Mouse (Mus musculus) limb, embryonic 15.5 days (tissue): ENCODE measurements around the gene Trpt1. TPM values are rescaled to one million over a fixed set of nuclear protein-coding genes. Genes with fewer than 3 reads are reported as not detected.

Experiments
- ATAC-seq: fragments of 200-750 bp; cut with Nextera tagmentation; 2 replicates; pipeline ENCODE4 v1.8.0; 2017; ENCODE audit warnings: low read depth, moderate TSS enrichment; ENCODE audit not compliant: insufficient number of reproducible peaks, low FRiP score, low TSS enrichment
- H3K27ac ChIP-seq: fragments of 300-500 bp; sonication (generic); 2 replicates; pipeline ENCODE4 v1.5.1; 2015; ENCODE audit warnings: moderate library complexity, mild to moderate bottlenecking, inconsistent platforms
- H3K27me3 ChIP-seq: fragments of 300-500 bp; sonication (generic); 2 replicates; pipeline ENCODE4 v1.6.1; 2015; ENCODE audit warnings: inconsistent platforms
- H3K36me3 ChIP-seq: fragments of 300-500 bp; sonication (generic); 2 replicates; pipeline ENCODE4 v1.6.1; 2015; ENCODE audit warnings: inconsistent platforms
- H3K4me1 ChIP-seq: fragments of 300-500 bp; sonication (generic); 2 replicates; pipeline ENCODE4 v1.6.1; 2015; ENCODE audit warnings: inconsistent platforms
- H3K4me2 ChIP-seq: fragments of 300-500 bp; sonication (generic); 2 replicates; pipeline ENCODE4 v1.6.1; 2015; ENCODE audit warnings: mild to moderate bottlenecking, inconsistent platforms
- H3K4me3 ChIP-seq: fragments of 300-500 bp; sonication (generic); 2 replicates; pipeline ENCODE4 v1.5.1; 2015; ENCODE audit warnings: mild to moderate bottlenecking, inconsistent platforms
- H3K9ac ChIP-seq: fragments of 300-500 bp; sonication (generic); 2 replicates; pipeline ENCODE4 v1.6.1; 2015; ENCODE audit warnings: inconsistent platforms
- H3K9me3 ChIP-seq: fragments of 300-500 bp; sonication (generic); 2 replicates; pipeline ENCODE4 v1.6.1; 2016; ENCODE audit warnings: inconsistent platforms
- WGBS: fragments of 180-500 bp; shearing (Covaris S2); methylation state at CpG from one replicate; pipeline ENCODE4 v1.1.7; 2015; 5-methylcytosine and 5-hydroxymethylcytosine counted together
- polyA plus RNA-seq: library from polyadenylated mRNA; unstranded; fragments of >200 nt; fragmentation: Nextera tagmentation; extraction: Ambion mirVana; gene quantifications from 2 replicates; pipeline ENCODE4 v1.2.1, GENCODE M21; 2015

The Trpt1 gene
- polyA plus RNA-seq, 1 experiment from 2014 or later: 11.9 TPM

DNA sequence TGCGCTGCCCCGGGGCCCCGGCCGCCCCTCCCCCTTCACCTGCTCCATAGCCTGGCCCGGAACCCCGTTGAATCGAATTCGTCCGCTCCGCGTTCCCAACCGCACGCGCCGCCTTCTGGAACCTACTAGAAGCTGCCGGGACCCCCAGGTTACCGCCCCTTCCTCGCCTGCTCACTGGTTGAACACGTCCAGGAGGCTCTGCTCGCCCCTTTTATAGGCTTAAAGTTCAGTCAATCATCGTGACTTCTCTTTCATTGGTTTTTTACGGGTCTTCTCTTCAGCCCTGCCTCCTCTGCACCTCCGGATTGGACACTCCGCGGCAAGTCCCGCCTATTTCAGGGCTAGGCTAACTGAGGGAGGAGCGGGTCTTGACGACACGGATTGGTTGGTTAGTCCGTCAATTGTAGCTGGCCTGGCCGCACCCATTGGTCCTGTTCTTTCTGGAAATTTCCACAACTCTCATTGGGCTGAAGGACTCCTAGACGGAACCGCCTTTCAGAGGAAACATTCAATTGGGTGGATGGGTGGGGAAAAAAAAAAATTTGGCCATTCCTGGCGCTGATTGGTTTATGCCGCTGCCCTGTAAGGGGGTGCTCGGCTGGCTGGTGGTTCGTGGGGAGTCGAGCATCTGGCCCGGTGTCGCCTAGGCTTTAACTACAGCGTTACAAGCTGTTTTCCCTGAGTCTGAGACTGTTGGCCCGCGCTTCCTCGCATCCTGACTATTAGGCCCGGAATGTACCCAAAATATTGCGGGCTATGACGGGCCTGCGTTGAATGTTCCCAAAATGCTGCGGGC, 44.1 kb downstream of the Trpt1 start, which contains the start of gene Stip1:
TSS of gene Stip1 (minus strand) at position 127 of the 796 bp plus-strand sequence.
- H3K27me3 ChIP-seq: no peaks in the 10 kb centered on the region
- peaks cover 8% of the 10 kb centered on the region for H3K36me3 ChIP-seq
- peak within 1 kb of the TSS; percentile 94 for H3K27ac ChIP-seq
- peak within 1 kb of the TSS; percentile 93 for H3K4me3 ChIP-seq
- peak within 1 kb of the TSS; percentile 77 for H3K4me2 ChIP-seq
- ATAC-seq: peak; percentile 100
- peak within 1 kb of the TSS; percentile 92 for H3K9ac ChIP-seq
- under 1% methylated on average over 47 of the region's 49 CpGs for WGBS
- no peaks in the 10 kb centered on the region for H3K9me3 ChIP-seq
- H3K4me1 ChIP-seq: peaks cover 21% of the 10 kb centered on the region

DNA sequence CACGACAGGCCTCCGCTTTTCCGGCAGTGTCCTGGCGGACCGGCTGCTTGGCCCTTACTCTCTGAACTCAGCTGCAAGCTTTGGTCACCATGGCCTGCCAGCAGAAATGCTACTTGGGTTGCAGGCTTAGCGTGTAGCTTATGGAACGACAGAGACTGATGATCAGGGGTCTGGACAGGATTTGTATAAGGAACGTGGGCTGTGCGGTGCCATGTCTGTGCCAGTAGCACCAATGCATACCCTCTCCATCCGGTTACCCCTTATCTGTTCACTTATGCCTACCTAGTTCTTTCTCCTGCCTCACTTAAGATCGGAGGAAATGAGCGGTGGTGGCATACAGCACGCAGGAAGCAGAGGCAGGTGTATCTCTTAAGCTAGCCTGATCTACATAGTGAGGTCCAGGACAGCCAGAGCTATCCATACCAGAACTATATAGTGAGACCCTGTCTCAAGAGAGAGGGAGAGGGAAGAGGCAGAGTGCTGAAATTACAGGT, 44.8 kb downstream of the Trpt1 start:
- H3K4me3 ChIP-seq: peak overlapping the region; percentile 52
- 0 out of 2 replicates have a peak, but pooled peaks cover 3% of the 10 kb centered on the region for H3K36me3 ChIP-seq
- H3K9me3 ChIP-seq: no peaks in the 10 kb centered on the region
- peaks cover 21% of the 10 kb centered on the region for H3K4me1 ChIP-seq
- peak overlapping the region; percentile 77 for H3K4me2 ChIP-seq
- WGBS: 22% methylated on average over 13 of the region's 13 CpGs
- no peak for ATAC-seq
- H3K27me3 ChIP-seq: no peaks in the 10 kb centered on the region
- H3K27ac ChIP-seq: peak overlapping the region; percentile 94
- H3K9ac ChIP-seq: peak overlapping the region; percentile 58

DNA sequence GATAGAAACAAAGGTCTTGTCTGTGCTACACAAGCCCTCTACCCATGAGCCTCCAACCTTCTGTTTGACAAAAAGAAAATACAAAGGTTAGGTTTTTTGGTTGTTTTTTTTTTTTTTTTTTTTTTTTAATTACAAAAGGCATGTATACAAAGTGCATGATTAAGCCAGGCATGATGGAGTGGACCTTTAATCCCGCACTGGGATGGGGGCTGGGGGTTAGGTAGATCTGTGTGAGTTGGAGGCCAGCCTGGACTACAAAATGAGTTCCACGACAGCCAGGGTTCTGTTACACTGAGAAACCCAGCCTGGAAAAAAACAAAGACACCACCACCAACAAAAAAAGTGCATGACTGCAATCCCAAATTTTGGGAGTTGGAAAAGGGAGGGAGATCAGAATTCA, 45.2 kb downstream of the Trpt1 start:
- no peak overlapping the region for H3K9ac ChIP-seq
- peaks cover 21% of the 10 kb centered on the region for H3K4me1 ChIP-seq
- H3K4me2 ChIP-seq: peak overlapping the region; percentile 77
- no peaks in the 10 kb centered on the region for H3K9me3 ChIP-seq
- 89% methylated on average over 2 of the region's 2 CpGs for WGBS
- H3K27ac ChIP-seq: peak overlapping the region; percentile 94; the same call in 1 of the 2 replicates
- H3K27me3 ChIP-seq: no peaks in the 10 kb centered on the region
- H3K36me3 ChIP-seq: 0 out of 2 replicates have a peak, but pooled peaks cover 3% of the 10 kb centered on the region
- ATAC-seq: no peak
- H3K4me3 ChIP-seq: no peak overlapping the region; the same call in 1 of the 2 replicates

DNA sequence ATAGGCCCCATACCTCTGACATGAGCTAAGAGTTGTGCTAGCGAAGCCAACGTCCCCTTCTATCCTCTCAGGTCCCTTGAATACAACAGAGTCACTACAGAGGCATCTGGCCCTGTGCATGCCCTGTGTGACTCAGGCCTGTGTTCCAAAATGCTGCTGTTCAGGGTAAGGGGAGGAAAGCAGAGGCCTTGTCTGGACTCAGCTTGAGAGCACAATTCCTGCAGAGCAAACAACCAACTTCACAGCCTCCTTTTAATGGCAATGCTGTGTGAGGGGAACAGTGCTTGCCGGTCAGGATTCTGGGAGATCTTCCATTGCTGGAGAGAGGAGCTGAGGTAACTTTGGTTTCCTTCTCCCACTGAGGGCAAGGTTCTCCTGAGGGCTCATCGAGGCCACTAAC, 48.3 kb downstream of the Trpt1 start:
- peaks cover 6% of the 10 kb centered on the region; the same call in 1 of the 2 replicates for H3K4me1 ChIP-seq

DNA sequence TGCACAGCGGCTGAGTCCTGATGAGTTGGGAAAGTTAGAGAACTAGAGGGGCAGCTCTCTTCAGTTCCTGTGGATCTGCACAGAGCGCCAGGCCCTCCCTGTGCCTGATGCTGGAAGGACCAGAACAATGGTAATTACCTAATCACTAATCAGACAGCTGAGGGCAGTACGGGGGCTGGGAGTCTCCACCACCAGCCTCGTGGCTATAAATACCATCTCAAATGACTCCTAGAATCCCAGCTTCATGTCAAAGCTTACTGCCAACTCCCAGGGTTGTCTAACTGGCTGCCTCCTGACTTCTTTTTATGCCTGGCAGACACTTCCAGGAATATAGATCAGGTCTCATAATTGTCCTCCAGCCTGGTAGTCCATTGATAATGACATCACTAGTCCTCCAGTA, 48.8 kb downstream of the Trpt1 start:
- no peaks in the 10 kb centered on the region for H3K9me3 ChIP-seq
- peaks cover 6% of the 10 kb centered on the region; the same call in 1 of the 2 replicates for H3K4me1 ChIP-seq
- no peaks in the 10 kb centered on the region for H3K36me3 ChIP-seq
- no peak for ATAC-seq
- H3K4me2 ChIP-seq: no peak overlapping the region
- 0 out of 2 replicates have a peak overlapping the region, but pooled peaks have one; percentile 2 for H3K9ac ChIP-seq
- WGBS: 28% methylated on average over 4 of the region's 4 CpGs
- H3K4me3 ChIP-seq: no peak overlapping the region
- H3K27me3 ChIP-seq: no peaks in the 10 kb centered on the region
- H3K27ac ChIP-seq: no peak overlapping the region

More for the DNA sequence above, 48.3 kb downstream of the Trpt1 start:
- H3K9ac ChIP-seq: 0 out of 2 replicates have a peak overlapping the region, but pooled peaks have one; percentile 2
- H3K36me3 ChIP-seq: no peaks in the 10 kb centered on the region
- no peak overlapping the region for H3K4me2 ChIP-seq
- ATAC-seq: no peak
- H3K9me3 ChIP-seq: no peaks in the 10 kb centered on the region
- no peaks in the 10 kb centered on the region for H3K27me3 ChIP-seq
- 58% methylated on average over 4 of the region's 4 CpGs for WGBS
- no peak overlapping the region for H3K4me3 ChIP-seq
- H3K27ac ChIP-seq: no peak overlapping the region

Other genes with a start within 250 kb of the Trpt1 start
- gene Rps6ka4, start 155.5 kb upstream of the Trpt1 start, polyA plus RNA-seq: 33.5 and 36.1 TPM in 2 replicates
- gene Ccdc88b, start 137.9 kb upstream of the Trpt1 start, polyA plus RNA-seq: 1.2 and 1.7 TPM in 2 replicates
- gene Trmt112, start 86.4 kb upstream of the Trpt1 start, polyA plus RNA-seq: 123 and 138 TPM in 2 replicates
- 349 and 392 TPM in 2 replicates for gene Prdx5, start 86.0 kb upstream of the Trpt1 start, polyA plus RNA-seq
- 11.1 and 11.4 TPM in 2 replicates for gene Esrra, start 74.3 kb upstream of the Trpt1 start, polyA plus RNA-seq
- gene Catsperz, start 70.8 kb upstream of the Trpt1 start, polyA plus RNA-seq: 6.7 and 7.9 TPM in 2 replicates
- 1.5 and 1.7 TPM in 2 replicates for gene Kcnk4, start 61.6 kb upstream of the Trpt1 start, polyA plus RNA-seq
- 92.3 and 94.7 TPM in 2 replicates for gene Bad, start 54.3 kb upstream of the Trpt1 start, polyA plus RNA-seq
- gene Gpr137, start 53.7 kb upstream of the Trpt1 start, polyA plus RNA-seq: 35.2 and 38.9 TPM in 2 replicates
- gene Ppp1r14b, start 21.2 kb upstream of the Trpt1 start, polyA plus RNA-seq: 168 TPM in 2 replicates
- gene Plcb3, start 19.7 kb upstream of the Trpt1 start, polyA plus RNA-seq: 48.4 and 50.5 TPM in 2 replicates
- 117 and 124 TPM in 2 replicates for gene Fkbp2, start 15.6 kb upstream of the Trpt1 start, polyA plus RNA-seq
- 39.9 and 46.3 TPM in 2 replicates for gene Vegfb, start 8.5 kb upstream of the Trpt1 start, polyA plus RNA-seq
- 23.8 and 30.6 TPM in 2 replicates for gene Dnajc4, start 3.6 kb upstream of the Trpt1 start, polyA plus RNA-seq
- 21.7 and 24.1 TPM in 2 replicates for gene Nudt22, start within 50 bp of the Trpt1 start, polyA plus RNA-seq
- 13.1 TPM in 2 replicates for gene Fermt3, start 23.3 kb downstream of the Trpt1 start, polyA plus RNA-seq
- 207 and 226 TPM in 2 replicates for gene Stip1, start 43.8 kb downstream of the Trpt1 start, polyA plus RNA-seq
- gene Macrod1, start 60.7 kb downstream of the Trpt1 start, polyA plus RNA-seq: 18.2 and 27.2 TPM in 2 replicates
- 5.6 and 5.8 TPM in 2 replicates for gene Flrt1, start 109.6 kb downstream of the Trpt1 start, polyA plus RNA-seq
- gene Otub1, start 210.2 kb downstream of the Trpt1 start, polyA plus RNA-seq: 183 and 197 TPM in 2 replicates
- gene Cox8a, start 221.5 kb downstream of the Trpt1 start, polyA plus RNA-seq: 676 and 682 TPM in 2 replicates
- gene Naa40, start 245.1 kb downstream of the Trpt1 start, polyA plus RNA-seq: 43.4 and 45.0 TPM in 2 replicates